Mouse (Mus musculus): ENCODE data around the gene Rpl36al.

The Rpl36al gene

GRCm38 (mm10) chr12:69158765-69159577, 24.9 kb downstream of the Rpl36al start, which contains the start of gene Rps29:
TSS of gene Rps29 (minus strand) at chr12:69159186.
- DNase-seq (ENCODE audit: low read depth) = peak; percentile 99

- peak; percentile 45 for DNase-seq (ENCODE audit: low read depth)
These were observed 25.5 kb downstream of the Rpl36al start for GRCm38 (mm10) chr12:69158366-69158764.

GRCm38 (mm10) chr12:69157107-69157506, 26.8 kb downstream of the Rpl36al start:
- DNase-seq (ENCODE audit: low read depth) = no peak

- no peak for DNase-seq (ENCODE audit: low read depth)
These were observed 27.4 kb downstream of the Rpl36al start for GRCm38 (mm10) chr12:69156436-69156835.

GRCm38 (mm10) chr12:69155923-69156322, 28.0 kb downstream of the Rpl36al start:
- DNase-seq (ENCODE audit: low read depth) = no peak

- DNase-seq (ENCODE audit: low read depth) = no peak
These were observed 33.8 kb downstream of the Rpl36al start for GRCm38 (mm10) chr12:69150049-69150448.

- DNase-seq (ENCODE audit: low read depth) = no peak
These were observed 36.6 kb downstream of the Rpl36al start for GRCm38 (mm10) chr12:69147166-69147735.

GRCm38 (mm10) chr12:69143460-69143859, 40.4 kb downstream of the Rpl36al start:
- no peak for DNase-seq (ENCODE audit: low read depth)

GRCm38 (mm10) chr12:69139841-69140240, 44.0 kb downstream of the Rpl36al start:
- no peak for DNase-seq (ENCODE audit: low read depth)

GRCm38 (mm10) chr12:69139201-69139600, 44.7 kb downstream of the Rpl36al start:
- no peak for DNase-seq (ENCODE audit: low read depth)
